Mouse (Mus musculus) heart, embryonic 12.5 days (tissue): ENCODE measurements around the gene Sh3bp1. TPM values are rescaled to one million over a fixed set of nuclear protein-coding genes. Genes with fewer than 3 reads are reported as not detected.

Source experiments
- ATAC-seq: fragments of 200-750 bp; cut with Nextera tagmentation; 2 replicates; pipeline ENCODE4 v1.8.0; 2017; ENCODE audit warnings: moderate TSS enrichment, moderate library complexity; ENCODE audit not compliant: insufficient number of reproducible peaks, low FRiP score
- H3K27ac ChIP-seq: fragments of 300-500 bp; sonication (generic); 2 replicates; pipeline ENCODE4 v1.5.1; 2016; ENCODE audit warnings: mild to moderate bottlenecking, moderate library complexity; ENCODE audit not compliant: poor library complexity, severe bottlenecking
- H3K27me3 ChIP-seq: fragments of 300-500 bp; sonication (generic); replicated peaks from 2 replicates; pipeline ENCODE4 v1.6.1; 2016; ENCODE audit warnings: mild to moderate bottlenecking, moderate library complexity
- H3K36me3 ChIP-seq: fragments of 300-500 bp; sonication (generic); 2 replicates; pipeline ENCODE4 v1.6.1; 2016; ENCODE audit warnings: mild to moderate bottlenecking, moderate library complexity
- H3K4me1 ChIP-seq: fragments of 300-500 bp; sonication (generic); replicated peaks from 2 replicates; pipeline ENCODE4 v1.6.1; 2016; ENCODE audit warnings: mild to moderate bottlenecking
- H3K4me2 ChIP-seq: fragments of 300-500 bp; sonication (generic); 2 replicates; pipeline ENCODE4 v1.6.1; 2016; ENCODE audit warnings: mild to moderate bottlenecking, moderate library complexity
- H3K4me3 ChIP-seq: fragments of 300-500 bp; sonication (generic); 2 replicates; pipeline ENCODE4 v1.5.1; 2016; ENCODE audit warnings: mild to moderate bottlenecking
- H3K9ac ChIP-seq: fragments of 300-500 bp; sonication (generic); 2 replicates; pipeline ENCODE4 v1.6.1; 2016; ENCODE audit warnings: mild to moderate bottlenecking, moderate library complexity
- H3K9me3 ChIP-seq: fragments of 300-500 bp; sonication (generic); replicated peaks from 2 replicates; pipeline ENCODE4 v1.6.1; 2016; ENCODE audit warnings: mild to moderate bottlenecking, moderate library complexity
- WGBS: fragments of 180-500 bp; shearing (Covaris S2); methylation state at CpG from one replicate; pipeline ENCODE4 v1.1.7; 2016; 5-methylcytosine and 5-hydroxymethylcytosine counted together
- polyA plus RNA-seq: library from polyadenylated mRNA; unstranded; fragments of >200 nt; fragmentation: Nextera tagmentation; extraction: Ambion mirVana; gene quantifications from 2 replicates; pipeline ENCODE4 v1.2.1, GENCODE M21; 2016

Sh3bp1 gene
- 26.2 and 26.8 TPM in 2 replicates for polyA plus RNA-seq

DNA sequence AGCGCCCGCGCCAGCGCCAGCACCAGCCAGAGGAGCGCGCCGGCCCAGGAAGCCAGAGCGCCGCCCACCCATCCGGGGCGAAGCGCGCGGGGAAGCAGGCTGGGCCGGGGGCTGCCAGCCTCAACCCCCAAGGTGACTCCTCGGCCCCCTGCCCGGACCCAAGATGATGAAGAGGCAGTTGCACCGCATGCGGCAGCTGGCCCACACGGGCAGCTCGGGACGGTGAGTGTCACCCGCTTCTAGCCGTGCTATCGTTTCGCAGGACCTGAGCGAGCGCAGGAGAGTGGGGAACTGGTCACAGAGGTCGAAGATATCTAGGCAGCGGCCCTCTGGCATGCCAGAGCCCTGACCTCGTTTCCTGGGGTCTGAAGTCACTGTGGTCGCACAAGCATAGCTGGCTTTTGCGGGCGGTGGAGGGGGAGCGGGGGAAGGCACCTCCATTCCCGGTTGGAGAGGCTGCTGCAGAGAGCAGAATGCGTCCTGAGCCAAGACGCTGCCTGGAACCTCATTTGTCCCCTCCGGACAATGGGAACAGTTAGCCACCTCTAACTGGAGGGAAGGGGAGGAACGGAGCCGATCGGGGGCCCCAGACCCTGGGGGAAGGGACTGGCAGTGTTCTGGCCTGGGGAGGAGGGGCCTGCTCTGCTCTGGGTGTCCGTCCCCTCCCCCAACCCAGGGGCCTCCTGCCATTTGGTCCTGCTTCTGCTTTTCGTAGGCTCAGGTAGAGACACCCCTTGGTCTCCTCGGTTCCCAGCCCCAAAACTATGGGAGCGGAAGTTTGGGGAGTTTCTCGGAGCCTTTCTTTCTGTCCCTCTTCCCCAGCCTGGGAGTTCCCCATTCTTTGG, at the start of gene Sh3bp1:
Gene Sh3bp1 (plus strand): TSS at position 29 of the 845 bp plus-strand sequence.
- peaks cover 65% of the 10 kb centered on the region for H3K4me1 ChIP-seq
- no peaks in the 10 kb centered on the region for H3K27me3 ChIP-seq
- H3K4me3 ChIP-seq: peak within 1 kb of the TSS; percentile 79
- peak within 1 kb of the TSS; percentile 84 for H3K9ac ChIP-seq
- peak; percentile 63 for ATAC-seq
- H3K27ac ChIP-seq: peak within 1 kb of the TSS; percentile 64
- no peaks in the 10 kb centered on the region for H3K9me3 ChIP-seq
- peaks cover 40% of the 10 kb centered on the region for H3K36me3 ChIP-seq
- peak within 1 kb of the TSS; percentile 80 for H3K4me2 ChIP-seq
- under 1% methylated on average over 47 of the region's 47 CpGs for WGBS

DNA sequence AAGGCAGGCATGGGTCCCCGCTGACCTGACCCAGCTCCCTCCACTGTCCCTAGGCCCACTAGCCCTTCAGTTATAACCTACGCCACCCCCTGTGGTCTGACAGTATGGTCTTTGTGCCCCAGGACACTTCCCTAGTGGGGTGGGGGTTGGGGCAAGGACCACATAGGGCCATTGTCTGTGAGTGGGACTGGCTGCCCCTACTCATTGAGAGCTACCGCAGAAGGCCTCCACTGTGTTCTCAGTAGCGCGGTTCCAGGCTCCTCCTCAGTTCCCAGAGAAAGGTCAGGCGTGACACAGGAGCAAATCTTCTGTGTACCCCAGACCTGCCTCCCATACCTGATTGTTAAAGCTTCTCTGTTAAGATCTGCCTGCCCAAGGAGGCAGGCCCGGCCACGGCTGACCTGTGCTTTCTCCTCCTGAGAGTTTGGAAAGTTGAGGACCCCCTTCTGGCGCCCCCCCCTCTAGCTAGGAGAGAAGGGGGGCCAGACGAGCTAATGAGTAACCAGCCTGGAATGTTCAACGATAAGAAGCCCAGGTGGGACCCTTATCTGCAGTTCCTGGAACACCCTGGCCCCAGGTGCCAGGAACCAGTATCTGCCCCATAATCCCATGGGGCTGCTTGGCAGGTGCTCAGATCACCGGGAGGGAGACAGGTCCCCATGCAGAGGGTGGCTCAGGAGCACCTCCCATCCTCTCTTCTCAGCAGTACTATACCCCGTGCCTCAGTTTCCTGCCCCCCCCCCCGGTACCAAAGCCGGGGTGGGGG, 49.3 kb upstream of the Sh3bp1 start:
- Histone ChIP-seq H3K9ac (no peak overlapping the region), H3K36me3 (peaks cover 30% of the 10 kb centered on the region), H3K4me3 (no peak overlapping the region), H3K4me1 (peaks cover 50% of the 10 kb centered on the region), H3K27me3 (no peaks in the 10 kb centered on the region), H3K9me3 (no peaks in the 10 kb centered on the region), H3K27ac (no peak overlapping the region), H3K4me2 (no peak overlapping the region)
- 59% methylated on average over 15 of the region's 15 CpGs for WGBS
- ATAC-seq: no peak

DNA sequence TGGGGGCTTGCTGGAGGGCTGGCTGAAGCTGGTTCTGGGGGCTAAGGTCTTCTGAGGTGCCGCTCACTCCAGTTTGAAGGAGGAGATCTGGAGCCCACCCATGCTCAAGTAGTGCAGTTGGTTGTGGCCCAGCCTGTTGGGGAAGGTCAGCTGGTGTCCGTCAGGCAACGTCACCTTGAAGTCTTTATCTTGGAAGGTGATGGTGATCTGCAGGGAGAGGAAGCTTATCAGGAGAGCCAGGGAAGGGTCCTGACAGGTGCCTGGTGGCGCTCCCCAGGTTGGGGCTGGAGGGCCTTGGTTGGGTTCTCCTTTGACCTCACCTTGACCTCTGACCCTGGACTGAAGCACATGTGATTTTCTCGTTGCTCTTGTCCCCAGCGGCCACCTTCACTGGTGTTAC, 48.6 kb upstream of the Sh3bp1 start:
- Histone ChIP-seq H3K4me3 (no peak overlapping the region), H3K27me3 (0 out of 2 replicates have a peak, but pooled peaks cover under 1% of the 10 kb centered on the region), H3K4me2 (no peak overlapping the region), H3K27ac (peak overlapping the region; percentile 4; the same call in 1 of the 2 replicates), H3K36me3 (peaks cover 30% of the 10 kb centered on the region), H3K9ac (0 out of 2 replicates have a peak overlapping the region, but pooled peaks have one; percentile 10), H3K4me1 (peaks cover 43% of the 10 kb centered on the region), H3K9me3 (no peaks in the 10 kb centered on the region)
- 46% methylated on average over 6 of the region's 6 CpGs for WGBS
- peak; percentile 22; the same call in 1 of the 2 replicates for ATAC-seq

DNA sequence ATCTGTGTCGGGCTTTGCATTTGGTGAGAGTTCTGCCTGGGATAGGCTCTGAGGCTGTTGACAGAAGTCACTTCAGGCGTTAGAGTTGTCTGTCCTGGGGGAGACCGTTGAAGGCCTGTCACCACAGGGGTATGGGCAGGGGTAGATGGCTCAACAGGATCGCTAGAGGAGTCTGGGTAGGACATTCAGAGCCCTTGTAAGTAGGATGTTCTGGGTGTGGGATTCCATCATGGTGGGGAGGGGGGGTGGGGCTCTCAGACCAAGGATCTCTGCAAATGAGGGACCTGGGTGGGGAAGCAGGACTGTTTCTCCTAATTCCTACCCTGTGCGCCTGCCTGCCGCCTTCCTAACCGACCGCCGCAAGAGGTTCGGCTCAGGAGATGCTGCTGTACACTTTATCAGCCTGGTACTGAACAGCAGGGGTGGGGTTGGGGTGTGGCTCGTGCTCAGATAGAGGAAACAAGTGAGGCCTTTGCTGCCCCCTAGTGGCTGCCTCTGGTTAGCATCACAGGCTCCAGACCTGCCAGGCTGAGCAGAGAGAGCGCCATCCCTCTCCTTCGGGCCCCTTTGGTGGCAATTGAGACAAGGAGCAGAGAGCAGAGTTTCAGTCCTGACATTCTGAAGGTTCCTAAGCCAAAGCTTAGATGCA, 47.9 kb upstream of the Sh3bp1 start:
- Histone ChIP-seq H3K36me3 (peaks cover 30% of the 10 kb centered on the region), H3K4me1 (peaks cover 37% of the 10 kb centered on the region), H3K9me3 (no peaks in the 10 kb centered on the region), H3K27ac (no peak overlapping the region), H3K4me3 (no peak overlapping the region), H3K4me2 (peak overlapping the region; percentile 45), H3K9ac (0 out of 2 replicates have a peak overlapping the region, but pooled peaks have one; percentile 5), H3K27me3 (0 out of 2 replicates have a peak, but pooled peaks cover 6% of the 10 kb centered on the region)
- peak; percentile 60 for ATAC-seq
- WGBS: 4% methylated on average over 13 of the region's 13 CpGs

DNA sequence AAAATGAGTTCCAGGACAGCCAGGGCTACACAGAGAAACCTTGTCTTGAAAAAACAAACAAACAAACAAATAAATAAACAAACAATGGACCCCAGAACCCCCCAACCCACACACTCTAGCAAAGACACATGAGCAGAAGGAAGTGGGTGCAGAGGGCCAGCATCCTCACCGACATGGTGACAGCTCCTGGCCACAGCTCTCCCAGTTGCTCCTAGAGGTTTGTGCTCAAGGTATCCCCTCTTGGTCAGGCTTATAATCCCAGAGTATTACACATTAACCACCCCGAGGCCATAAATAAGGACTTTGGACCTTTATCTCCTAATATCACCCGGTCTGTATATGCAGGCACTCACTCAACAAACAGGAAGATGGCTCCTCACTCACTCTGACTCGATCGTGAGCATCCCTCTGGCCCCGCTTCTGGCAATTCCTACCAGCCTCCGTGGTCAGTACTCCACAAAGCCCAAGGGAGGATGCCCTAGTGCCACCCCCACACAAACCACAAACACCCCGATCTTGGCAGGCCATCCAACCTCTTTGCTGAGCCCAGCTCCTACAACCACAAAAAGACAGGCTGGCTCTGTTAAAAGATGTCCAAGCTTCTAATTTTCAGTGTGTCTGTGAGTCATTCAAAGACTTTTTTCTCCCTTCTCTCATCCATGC, 44.1 kb upstream of the Sh3bp1 start, which contains the start of gene Lgals2:
Gene Lgals2 (minus strand): TSS at position 227 of the 663 bp plus-strand sequence.
- Histone ChIP-seq H3K9ac (no peak within 1 kb of the TSS), H3K36me3 (no peaks in the 10 kb centered on the region), H3K27ac (no peak within 1 kb of the TSS), H3K4me2 (no peak within 1 kb of the TSS), H3K27me3 (0 out of 2 replicates have a peak, but pooled peaks cover 6% of the 10 kb centered on the region), H3K4me3 (no peak within 1 kb of the TSS), H3K4me1 (peaks cover 24% of the 10 kb centered on the region), H3K9me3 (no peaks in the 10 kb centered on the region)
- ATAC-seq: no peak
- WGBS: 64% methylated on average over 8 of the region's 8 CpGs

DNA sequence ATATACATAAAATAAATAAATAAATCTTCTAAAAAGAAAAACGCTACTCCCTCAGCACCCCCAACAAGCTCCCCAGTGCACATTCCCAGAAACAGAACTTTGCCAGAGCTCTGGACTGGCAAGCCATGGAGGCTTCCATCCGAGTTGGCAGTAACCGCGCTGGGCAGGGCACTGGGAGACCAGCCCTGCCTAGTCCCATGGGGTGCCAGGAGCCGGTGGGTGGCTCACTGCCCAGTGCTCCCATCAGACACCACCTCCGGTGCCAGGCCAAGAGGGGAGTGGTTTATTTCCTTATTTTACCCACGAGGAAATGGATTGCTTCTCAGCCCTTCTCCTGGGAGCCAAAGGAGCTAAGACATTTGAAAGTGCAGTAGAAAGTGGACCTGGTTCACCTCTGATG, 42.6 kb upstream of the Sh3bp1 start:
- H3K9ac ChIP-seq: no peak overlapping the region
- H3K27ac ChIP-seq: no peak overlapping the region
- WGBS: 78% methylated on average over 7 of the region's 7 CpGs
- no peak overlapping the region for H3K4me3 ChIP-seq
- 0 out of 2 replicates have a peak, but pooled peaks cover 6% of the 10 kb centered on the region for H3K27me3 ChIP-seq
- H3K4me2 ChIP-seq: no peak overlapping the region
- H3K9me3 ChIP-seq: no peaks in the 10 kb centered on the region
- H3K4me1 ChIP-seq: peaks cover 8% of the 10 kb centered on the region
- H3K36me3 ChIP-seq: no peaks in the 10 kb centered on the region
- no peak for ATAC-seq

DNA sequence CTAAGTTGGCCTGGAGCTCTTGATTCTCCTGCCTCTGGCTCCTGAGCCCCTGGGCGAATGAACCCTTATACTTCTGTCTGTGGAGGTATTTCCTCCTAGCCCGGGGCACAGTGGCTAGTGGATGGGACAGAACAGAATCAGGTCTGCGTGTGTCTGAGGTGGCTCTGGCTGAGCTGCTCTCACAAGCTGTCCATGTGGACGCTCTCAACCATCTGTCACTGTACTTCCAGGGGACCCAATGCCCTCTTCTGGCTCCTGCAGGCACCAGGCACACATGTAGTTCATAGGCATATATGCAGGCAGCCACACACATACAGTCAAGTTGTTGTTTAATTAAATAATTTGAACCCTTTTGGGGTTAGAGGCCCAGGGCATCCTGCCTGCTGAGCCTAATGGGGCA, 40.3 kb upstream of the Sh3bp1 start:
- no peak overlapping the region for H3K27ac ChIP-seq
- no peak overlapping the region for H3K4me2 ChIP-seq
- H3K4me1 ChIP-seq: peaks cover 19% of the 10 kb centered on the region
- 0 out of 2 replicates have a peak, but pooled peaks cover 6% of the 10 kb centered on the region for H3K27me3 ChIP-seq
- WGBS: 64% methylated on average over 4 of the region's 4 CpGs
- no peak overlapping the region for H3K9ac ChIP-seq
- no peak for ATAC-seq
- no peak overlapping the region for H3K4me3 ChIP-seq
- no peaks in the 10 kb centered on the region for H3K9me3 ChIP-seq
- no peaks in the 10 kb centered on the region for H3K36me3 ChIP-seq

DNA sequence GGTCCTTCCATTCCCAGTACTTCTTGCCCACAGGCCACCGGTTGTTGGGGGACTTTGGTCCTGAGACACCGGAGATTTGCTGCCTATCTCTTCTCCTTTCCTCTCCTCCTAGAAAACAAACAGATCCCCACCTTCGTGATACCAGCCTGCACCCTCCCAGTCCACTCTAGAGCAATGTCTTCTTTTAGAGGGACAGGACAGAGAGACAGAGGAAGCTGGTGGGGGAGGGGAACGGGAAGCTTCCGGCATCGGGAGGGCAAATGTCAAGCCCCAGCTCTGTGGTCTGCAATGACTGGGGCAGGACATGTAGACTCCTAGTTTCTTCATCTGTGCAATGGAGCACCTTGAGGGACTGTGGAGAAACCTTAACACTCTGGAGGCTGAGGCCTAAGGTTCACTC, 39.9 kb upstream of the Sh3bp1 start:
- Histone ChIP-seq H3K36me3 (no peaks in the 10 kb centered on the region), H3K27ac (no peak overlapping the region), H3K9ac (no peak overlapping the region), H3K4me3 (no peak overlapping the region), H3K9me3 (no peaks in the 10 kb centered on the region), H3K27me3 (0 out of 2 replicates have a peak, but pooled peaks cover 6% of the 10 kb centered on the region), H3K4me1 (peaks cover 19% of the 10 kb centered on the region), H3K4me2 (no peak overlapping the region)
- no peak for ATAC-seq
- 37% methylated on average over 6 of the region's 6 CpGs for WGBS

DNA sequence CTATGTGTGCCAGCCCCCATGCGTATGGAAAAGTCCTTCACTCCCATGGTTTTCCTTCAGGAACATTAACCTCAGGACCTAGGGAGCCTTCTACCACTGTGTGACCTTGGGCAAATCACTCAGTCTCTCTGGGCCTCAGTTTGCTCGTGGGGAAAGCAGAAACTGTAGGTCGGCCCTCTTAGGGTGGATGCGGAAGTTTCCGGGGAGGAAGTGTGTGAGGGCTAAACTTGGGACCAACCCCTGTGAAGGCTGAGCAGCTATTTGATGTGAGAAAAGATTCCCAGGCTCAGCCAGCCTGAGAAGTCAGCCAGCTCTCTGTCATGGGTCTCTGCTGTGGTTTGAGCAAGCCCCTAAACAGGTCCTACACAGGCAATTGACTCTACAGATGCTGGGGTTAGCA, 37.3 kb upstream of the Sh3bp1 start:
- no peak overlapping the region for H3K9ac ChIP-seq
- H3K9me3 ChIP-seq: no peaks in the 10 kb centered on the region
- no peaks in the 10 kb centered on the region for H3K27me3 ChIP-seq
- no peak for ATAC-seq
- WGBS: 79% methylated on average over 5 of the region's 5 CpGs
- no peaks in the 10 kb centered on the region for H3K36me3 ChIP-seq
- no peak overlapping the region for H3K4me3 ChIP-seq
- no peak overlapping the region for H3K27ac ChIP-seq
- H3K4me1 ChIP-seq: peaks cover 19% of the 10 kb centered on the region
- H3K4me2 ChIP-seq: no peak overlapping the region

DNA sequence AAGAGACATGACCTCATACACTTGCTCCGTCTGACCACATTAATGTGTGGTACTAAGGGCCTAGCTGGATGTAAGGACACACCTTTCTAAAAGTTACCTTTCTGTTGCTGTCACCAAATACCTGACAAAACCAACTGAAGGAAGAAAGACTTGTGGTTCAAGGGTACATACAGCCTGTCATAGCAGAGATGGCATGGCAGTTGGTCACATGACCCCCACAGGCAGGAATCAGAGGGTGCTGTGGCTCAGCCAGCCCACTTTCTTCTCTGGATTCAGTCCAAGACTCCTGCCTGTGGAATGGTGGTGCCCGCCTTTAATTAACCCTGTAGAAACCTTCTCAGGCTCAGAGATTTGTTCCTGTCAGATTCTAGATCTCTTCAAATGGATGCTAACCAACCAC, 36.4 kb upstream of the Sh3bp1 start:
- H3K4me2 ChIP-seq: no peak overlapping the region
- H3K27me3 ChIP-seq: no peaks in the 10 kb centered on the region
- H3K4me3 ChIP-seq: no peak overlapping the region
- H3K36me3 ChIP-seq: no peaks in the 10 kb centered on the region
- no peaks in the 10 kb centered on the region for H3K9me3 ChIP-seq
- no peak overlapping the region for H3K27ac ChIP-seq
- WGBS: 64% methylated on average over 2 of the region's 2 CpGs
- H3K4me1 ChIP-seq: peaks cover 22% of the 10 kb centered on the region
- H3K9ac ChIP-seq: no peak overlapping the region
- ATAC-seq: no peak
